Mouse (Mus musculus) heart, postnatal 36 days (tissue): ENCODE measurements around the gene Ins2. TPM values are rescaled to one million over a fixed set of nuclear protein-coding genes. Genes with fewer than 3 reads are reported as not detected.

Experiments
- microRNA-seq, 2 experiments: library from miRNA; unstranded; fragments of <30 nt; microRNA quantifications; one replicate each; pipeline ENCODE4 v1.2.0; 2021; ENCODE audit warnings: borderline number of aligned reads in 2 of 2
- total RNA-seq, 2 experiments: library from RNA; stranded (reverse); gene quantifications; 2 replicates each; pipeline ENCODE4 v1.2.3; 2021

The Ins2 gene
- total RNA-seq, 2 experiments from 2014 or later: not detected

Small RNA genes lying within 50 kb of the gene (microRNA-seq; reads per million reads assigned to microRNA genes)
- gene Mir483: 129 to 133 reads per million in 2 experiments

Other genes with a start within 250 kb of the Ins2 start
- gene Tnnt3, start 244.5 kb downstream of the Ins2 start, total RNA-seq: under 1 TPM; 0.61 to 0.68 TPM
- gene Mrpl23, start 210.7 kb downstream of the Ins2 start, total RNA-seq: 10 to 100 TPM; 12.8 to 13.1 TPM
- 10 to 100 TPM; 78.1 to 89.2 TPM for gene Igf2, start 76.6 kb downstream of the Ins2 start, total RNA-seq
- under 1 TPM in 1 of 2 experiments, not detected in 1; 0.08 TPM for gene Gm49394, start 73.4 kb downstream of the Ins2 start, total RNA-seq
- gene Th, start 187.7 kb upstream of the Ins2 start, total RNA-seq: not detected
- gene Ascl2, start 225.9 kb upstream of the Ins2 start, total RNA-seq: not detected